Mouse (Mus musculus) ES-Bruce4 (cell line): Measurements from ENCODE around the gene Dpf3.

Experiments used
- CTCF ChIP-seq: IDR thresholded peaks from one replicate; pipeline ENCODE4 v1.8.1; 2011; ENCODE audit warnings: low read depth, low read length
- POLR2A ChIP-seq: IDR thresholded peaks from one replicate; pipeline ENCODE4 v1.8.1; 2011; ENCODE audit warnings: low read length; ENCODE audit not compliant: insufficient read depth

- TF ChIP-seq CTCF (no peak), POLR2A (no peak)
Observed at GRCm38 (mm10) chr12:83277537-83278441, 209.7 kb downstream of the Dpf3 start.
